In the genomic region with DNA sequence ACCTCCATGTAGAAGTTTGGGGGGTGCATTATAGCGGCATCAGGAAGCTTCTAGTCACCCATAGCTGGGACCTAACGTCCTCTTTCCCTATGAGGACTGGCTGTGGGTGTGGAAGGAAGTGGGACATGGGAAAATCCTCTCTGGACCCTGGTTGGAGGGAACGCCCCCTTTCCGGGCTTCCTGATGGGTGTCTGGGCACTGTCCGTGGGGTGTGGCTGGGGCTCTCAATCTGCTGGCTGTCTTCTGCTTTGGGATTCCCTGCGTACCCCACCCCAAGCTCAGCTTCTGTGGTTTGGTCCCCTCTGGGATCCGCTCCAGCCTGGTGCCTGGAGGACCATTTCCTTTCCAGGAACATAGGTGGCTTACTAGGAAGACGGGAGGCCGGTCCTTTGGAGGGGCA, we compare ENCODE assay signal across 9 mouse cellular contexts. TPM values are rescaled to one million over a fixed set of nuclear protein-coding genes. Genes with fewer than 3 reads are reported as not detected.
DNase-seq lines count a peak whose midpoint lies in the region; ATAC-seq lines count a peak whose summit lies in the region.
"Had no signal": no experiment of that assay in that cellular context is flagged by ENCODE, and none has a peak within 500 bp of the region (broad histone marks: within the 10 kb centered on the region; RNA-seq: fewer than 3 reads in every experiment).

No protein-coding gene starts in this region.

- H3K9me3 ChIP-seq in embryonic facial prominence, embryonic 10.5 days: no peaks in the 10 kb centered on the region
- H3K9me3 ChIP-seq in hindbrain, embryonic 16.5 days (ENCODE audit: control insufficient read depth, low read length): no peaks in the 10 kb centered on the region
- no peaks in the 10 kb centered on the region for H3K9me3 ChIP-seq in midbrain, embryonic 11.5 days (ENCODE audit: control insufficient read depth, low read length)

- peak overlapping the region; percentile 97 for H3K4me2 ChIP-seq in hindbrain, embryonic 16.5 days (ENCODE audit: low read length)
- peak overlapping the region; percentile 87; the same call in 1 of the 2 replicates for H3K4me2 ChIP-seq in midbrain, embryonic 11.5 days

- intact Hi-C loops in heart, postnatal 25 days (cut with DNase I): loop anchor here (5.0 kb wide), 1 partner anchor 44 kb away; no protein-coding TSS in a partner anchor
- intact Hi-C loops in left cerebral cortex, postnatal 36 days (cut with DNase I): no loop called here
- intact Hi-C loops in left cerebral cortex, postnatal 14 days (cut with DNase I): loop anchor here (5.0 kb wide), 1 partner anchor 84 kb away; no protein-coding TSS in a partner anchor

- H3K36me3 ChIP-seq in embryonic facial prominence, embryonic 10.5 days (replicated peaks): no peaks in the 10 kb centered on the region; the same call in 1 of the 2 replicates
- H3K36me3 ChIP-seq in hindbrain, embryonic 16.5 days (ENCODE audit: control insufficient read depth, insufficient read depth, low read length): no peaks in the 10 kb centered on the region
- no peaks in the 10 kb centered on the region for H3K36me3 ChIP-seq in midbrain, embryonic 11.5 days (ENCODE audit: control insufficient read depth, insufficient read depth, low read length)

- no peak overlapping the region for H3K27ac ChIP-seq in embryonic facial prominence, embryonic 10.5 days (replicated peaks)
- no peak overlapping the region for H3K27ac ChIP-seq in hindbrain, embryonic 16.5 days (ENCODE audit: low read depth, low read length)
- H3K27ac ChIP-seq in midbrain, embryonic 11.5 days (ENCODE audit: low read depth, low read length): no peak overlapping the region

- ATAC-seq in hindbrain, embryonic 16.5 days: no peak
- ATAC-seq in midbrain, embryonic 11.5 days (ENCODE audit: low FRiP score): no peak

- H3K27me3 ChIP-seq in embryonic facial prominence, embryonic 10.5 days (replicated peaks; ENCODE audit: low read depth, poor library complexity, severe bottlenecking): peaks cover 50% of the 10 kb centered on the region
- no peaks in the 10 kb centered on the region for H3K27me3 ChIP-seq in hindbrain, embryonic 16.5 days (replicated peaks; ENCODE audit: control insufficient read depth, insufficient read depth, low read length)
- no peaks in the 10 kb centered on the region for H3K27me3 ChIP-seq in midbrain, embryonic 11.5 days (ENCODE audit: control insufficient read depth, insufficient read depth, low read length)

- H3K4me3 ChIP-seq in embryonic facial prominence, embryonic 10.5 days: peak overlapping the region; percentile 70; the same call in 1 of the 2 replicates
- peak overlapping the region; percentile 85 for H3K4me3 ChIP-seq in hindbrain, embryonic 16.5 days (ENCODE audit: low read length)
- no peak overlapping the region; the same call in 1 of the 2 replicates for H3K4me3 ChIP-seq in midbrain, embryonic 11.5 days (ENCODE audit: low read depth, low read length)

- peak overlapping the region; percentile 93; the same call in 1 of the 2 replicates for H3K9ac ChIP-seq in hindbrain, embryonic 16.5 days (ENCODE audit: low read depth, low read length)
- no peak overlapping the region for H3K9ac ChIP-seq in midbrain, embryonic 11.5 days (ENCODE audit: low read length)

- peak; percentile 98 for DNase-seq in heart, adult 11 months
- DNase-seq in heart, postnatal 25 days (ENCODE audit: low spot score): no peak
- DNase-seq in embryonic facial prominence, embryonic 10.5 days (ENCODE audit: low spot score): no peak
- no peak for DNase-seq in midbrain, embryonic 11.5 days (ENCODE audit: low spot score, missing footprints)
- no peak for DNase-seq in left cerebral cortex, postnatal 36 days (ENCODE audit: low spot score in 2 of 2)
- DNase-seq in left cerebral cortex, postnatal 14 days (ENCODE audit: low spot score in 2 of 2): no peak
- DNase-seq in layer of hippocampus, postnatal 36 days: no peak

- peaks cover 56% of the 10 kb centered on the region for H3K4me1 ChIP-seq in embryonic facial prominence, embryonic 10.5 days
- peaks cover 52% of the 10 kb centered on the region for H3K4me1 ChIP-seq in hindbrain, embryonic 16.5 days (ENCODE audit: control insufficient read depth, insufficient read depth, low read depth, low read length)
- peaks cover 22% of the 10 kb centered on the region for H3K4me1 ChIP-seq in midbrain, embryonic 11.5 days (ENCODE audit: control insufficient read depth, insufficient read depth, low read length)

- 84% methylated on average over 9 of the region's 9 CpGs for WGBS in embryonic facial prominence, embryonic 10.5 days
- WGBS in hindbrain, embryonic 16.5 days: 66% methylated on average over 8 of the region's 9 CpGs
- WGBS in midbrain, embryonic 11.5 days: 76% methylated on average over 9 of the region's 9 CpGs

RNA-seq across cellular contexts. Expression of gene Efhd2, which starts 1.7 kb away (rescaled TPM):
- 10 to 100 TPM; 16.4 to 21.6 TPM for total RNA-seq in heart, postnatal 25 days (2021)
- 40.7 and 41.8 TPM in 2 replicates for polyA plus RNA-seq in embryonic facial prominence, embryonic 10.5 days (2016; fragmentation: Nextera tagmentation; extraction: Ambion mirVana)
- 77.6 and 78.6 TPM in 2 replicates for polyA plus RNA-seq in hindbrain, embryonic 16.5 days (2015; fragmentation: Nextera tagmentation; extraction: Ambion mirVana)
- polyA plus RNA-seq in midbrain, embryonic 11.5 days (2014; fragmentation: Nextera tagmentation; extraction: Ambion mirVana): 34.7 and 36.3 TPM in 2 replicates
- total RNA-seq in left cerebral cortex, postnatal 36 days (2021): 100 to 1,000 TPM; 233 to 306 TPM
- total RNA-seq in left cerebral cortex, postnatal 14 days (2021): 100 to 1,000 TPM; 103 to 119 TPM
- total RNA-seq in layer of hippocampus, postnatal 36 days (2021): 100 to 1,000 TPM; 135 to 143 TPM

RNA-seq across cellular contexts. Expression of gene Ctrc, which starts 26.8 kb away (rescaled TPM):
- not detected for total RNA-seq in heart, postnatal 25 days (2021)
- polyA plus RNA-seq in embryonic facial prominence, embryonic 10.5 days (2016; fragmentation: Nextera tagmentation; extraction: Ambion mirVana): not detected in 2 replicates
- polyA plus RNA-seq in hindbrain, embryonic 16.5 days (2015; fragmentation: Nextera tagmentation; extraction: Ambion mirVana): not detected in 2 replicates
- polyA plus RNA-seq in midbrain, embryonic 11.5 days (2014; fragmentation: Nextera tagmentation; extraction: Ambion mirVana): not detected in 2 replicates
- total RNA-seq in left cerebral cortex, postnatal 36 days (2021): not detected
- total RNA-seq in left cerebral cortex, postnatal 14 days (2021): not detected
- not detected for total RNA-seq in layer of hippocampus, postnatal 36 days (2021)
- total RNA-seq: common myeloid progenitor, adult 5-6 weeks had no signal

RNA-seq across cellular contexts. Expression of gene Cela2a, which starts 47.0 kb away (rescaled TPM):
- not detected for total RNA-seq in heart, postnatal 25 days (2021)
- not detected in 2 replicates for polyA plus RNA-seq in embryonic facial prominence, embryonic 10.5 days (2016; fragmentation: Nextera tagmentation; extraction: Ambion mirVana)
- polyA plus RNA-seq in hindbrain, embryonic 16.5 days (2015; fragmentation: Nextera tagmentation; extraction: Ambion mirVana): not detected in 2 replicates
- not detected in 2 replicates for polyA plus RNA-seq in midbrain, embryonic 11.5 days (2014; fragmentation: Nextera tagmentation; extraction: Ambion mirVana)
- total RNA-seq in left cerebral cortex, postnatal 36 days (2021): not detected
- not detected for total RNA-seq in left cerebral cortex, postnatal 14 days (2021)
- not detected for total RNA-seq in layer of hippocampus, postnatal 36 days (2021)
- total RNA-seq: common myeloid progenitor, adult 5-6 weeks had no signal

Comparison
In these comparisons a context has a peak if more than half of its experiments do, and no peak if none do; other contexts are left out.
1. RNA of gene Efhd2, which starts 1.7 kb away (total RNA-seq): 233 to 306 TPM in left cerebral cortex, postnatal 36 days, 135 to 143 TPM in layer of hippocampus, postnatal 36 days and 103 to 119 TPM in left cerebral cortex, postnatal 14 days; 16.4 to 21.6 TPM in heart, postnatal 25 days; every median in the first group is over 4 times any median in the second.